Mouse (Mus musculus) olfactory bulb, adult 2 months (tissue): ENCODE measurements around the gene Catsperz.

Source experiments
- CTCF ChIP-seq: fragments of 200-500 bp; IDR thresholded peaks from 2 replicates; pipeline ENCODE4 v1.5.1; 2012; ENCODE audit warnings: low read depth, mild to moderate bottlenecking, low read length, moderate library complexity; ENCODE audit not compliant: insufficient read depth
- POLR2A ChIP-seq: fragments of 200-500 bp; IDR thresholded peaks from 2 replicates; pipeline ENCODE4 v1.6.1; 2012; ENCODE audit warnings: mild to moderate bottlenecking, low read depth, low read length, moderate library complexity; ENCODE audit not compliant: insufficient read depth

GRCm38 (mm10) chr19:6970460-6971085, 45.4 kb upstream of the Catsperz start:
- TF ChIP-seq CTCF (no peak), POLR2A (no peak)
